Mouse (Mus musculus) forelimb bud, embryonic 11.5 days (tissue): ENCODE results near the gene Tekt5.

ENCODE experiments used
- DNase-seq: peaks from one replicate; pipeline ENCODE4 v3.0.0-alpha.2; 2012; ENCODE audit warnings: low read depth, low spot score

Tekt5 gene

DNA sequence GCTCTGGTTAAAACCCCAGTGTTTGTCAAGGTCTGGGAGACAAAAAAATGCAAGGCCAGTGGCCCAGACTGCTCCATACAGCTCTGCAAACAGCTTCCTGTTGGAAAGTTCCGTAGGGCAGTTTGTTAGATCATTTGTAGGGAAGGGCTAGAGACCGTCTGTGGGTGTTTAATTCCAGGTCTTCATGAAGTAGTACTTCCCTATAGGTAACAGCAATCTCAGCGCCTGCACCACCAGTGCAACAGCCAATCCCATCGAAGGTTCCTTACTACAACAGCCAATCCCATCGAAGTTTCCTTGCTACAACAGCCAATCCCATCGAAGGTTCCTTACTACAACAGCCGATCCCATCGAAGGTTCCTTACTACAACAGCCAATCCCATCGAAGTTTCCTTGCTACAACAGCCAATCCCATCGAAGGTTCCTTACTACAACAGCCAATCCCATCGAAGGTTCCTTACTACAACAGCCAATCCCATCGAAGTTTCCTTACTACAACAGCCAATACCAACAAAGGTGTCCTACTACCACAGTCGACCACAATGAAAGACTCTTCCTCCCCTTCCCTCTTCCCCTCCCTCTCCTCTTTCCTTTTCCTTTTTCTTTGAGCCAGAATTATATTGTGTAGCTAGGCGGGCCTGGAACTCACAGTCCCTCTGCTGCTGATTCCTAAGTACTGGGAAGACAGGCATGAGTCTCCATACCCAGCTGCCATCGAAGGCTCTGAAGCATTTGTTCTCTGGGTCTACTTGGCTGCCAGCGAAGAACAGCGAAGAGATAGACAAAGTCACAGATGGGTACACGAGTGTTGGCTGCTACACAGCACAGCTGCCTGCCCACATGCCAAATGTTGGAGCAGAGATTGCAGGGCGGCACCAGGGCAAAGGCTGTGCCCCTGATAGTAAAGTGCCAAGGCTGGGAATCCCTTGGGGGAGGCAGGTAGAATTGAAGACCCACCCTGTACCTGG, 58.6 kb downstream of the Tekt5 start:
- DNase-seq = no peak

DNA sequence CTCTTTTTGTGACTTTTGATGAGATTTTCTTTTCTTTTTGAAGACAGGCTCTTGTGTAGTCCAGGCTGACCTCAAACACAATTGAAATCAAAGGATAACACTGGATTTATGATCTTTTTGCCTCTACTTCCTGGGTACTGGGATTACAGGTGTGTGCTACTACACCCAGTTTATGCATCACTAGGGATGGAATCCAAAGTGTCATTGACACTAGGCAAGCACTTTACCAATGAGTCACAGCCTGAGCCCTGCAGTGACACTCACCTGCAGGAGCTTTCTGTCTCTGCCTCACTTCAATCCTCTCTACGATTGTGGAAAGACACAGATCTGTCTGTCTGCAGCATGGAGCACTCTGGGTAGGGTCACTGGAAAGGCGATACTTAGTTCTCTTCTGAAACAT, 59.3 kb downstream of the Tekt5 start:
- no peak for DNase-seq

DNA sequence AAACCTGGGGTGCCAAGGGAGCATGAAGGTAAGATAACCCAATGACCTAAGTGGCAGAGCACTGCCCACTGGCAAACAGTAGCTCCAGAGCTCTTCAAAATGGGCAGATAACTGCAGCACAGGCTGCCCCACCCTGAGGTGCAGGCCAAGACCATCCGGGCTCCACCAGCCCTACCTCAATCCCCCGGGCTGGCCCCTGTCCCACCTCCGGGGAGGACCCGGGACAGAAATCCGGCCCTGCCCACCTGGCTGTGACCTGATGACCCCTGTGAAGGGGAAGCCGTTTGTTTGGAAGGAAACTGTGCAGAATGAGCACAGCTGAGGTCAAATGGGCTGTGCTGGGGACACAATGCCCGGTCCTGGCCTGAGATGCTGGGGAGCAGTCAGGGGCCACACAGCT, 62.6 kb downstream of the Tekt5 start:
- DNase-seq = no peak

DNA sequence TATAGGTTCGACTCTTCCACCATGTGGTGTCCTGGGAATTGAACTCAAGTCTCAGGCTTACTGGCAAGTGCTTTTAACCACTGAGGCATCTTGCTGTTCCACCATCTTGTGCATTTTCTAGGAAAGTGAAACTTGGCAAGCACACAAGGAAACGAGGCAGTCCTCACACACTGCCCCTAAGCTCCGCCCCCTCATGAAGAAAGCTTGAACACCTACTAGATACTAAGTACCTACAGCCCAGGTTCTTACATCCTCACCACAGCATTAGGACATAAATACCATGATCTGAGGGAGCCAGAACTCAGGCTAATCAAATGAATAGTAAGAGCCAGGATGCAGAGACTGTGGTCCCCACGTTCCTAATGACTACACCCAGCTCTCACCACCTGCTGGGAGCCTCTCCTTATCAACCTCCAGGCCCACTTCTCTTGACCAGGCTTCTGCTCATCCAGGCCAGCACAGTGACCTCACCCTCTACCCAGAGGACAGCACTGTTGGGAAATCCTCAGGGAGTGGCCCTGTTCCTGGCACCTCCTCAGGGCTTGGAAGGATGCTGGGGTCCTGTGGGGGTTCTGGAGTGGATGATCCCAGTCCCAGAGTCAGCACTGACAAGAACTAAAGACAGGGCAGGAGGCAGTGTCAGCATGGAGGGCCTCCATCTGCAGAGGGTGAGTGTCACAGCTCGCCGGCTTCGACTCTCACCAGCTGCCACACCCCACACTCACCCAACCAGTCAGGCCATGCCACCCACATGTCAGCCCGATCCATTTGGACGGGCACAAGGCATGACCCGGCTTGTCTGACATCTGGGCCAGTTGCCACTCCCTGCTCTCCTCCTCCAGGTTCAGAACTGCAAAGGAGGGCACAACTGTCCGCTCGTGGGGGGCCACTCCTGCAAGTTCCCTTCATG, 64.4 kb downstream of the Tekt5 start:
- no peak for DNase-seq

DNA sequence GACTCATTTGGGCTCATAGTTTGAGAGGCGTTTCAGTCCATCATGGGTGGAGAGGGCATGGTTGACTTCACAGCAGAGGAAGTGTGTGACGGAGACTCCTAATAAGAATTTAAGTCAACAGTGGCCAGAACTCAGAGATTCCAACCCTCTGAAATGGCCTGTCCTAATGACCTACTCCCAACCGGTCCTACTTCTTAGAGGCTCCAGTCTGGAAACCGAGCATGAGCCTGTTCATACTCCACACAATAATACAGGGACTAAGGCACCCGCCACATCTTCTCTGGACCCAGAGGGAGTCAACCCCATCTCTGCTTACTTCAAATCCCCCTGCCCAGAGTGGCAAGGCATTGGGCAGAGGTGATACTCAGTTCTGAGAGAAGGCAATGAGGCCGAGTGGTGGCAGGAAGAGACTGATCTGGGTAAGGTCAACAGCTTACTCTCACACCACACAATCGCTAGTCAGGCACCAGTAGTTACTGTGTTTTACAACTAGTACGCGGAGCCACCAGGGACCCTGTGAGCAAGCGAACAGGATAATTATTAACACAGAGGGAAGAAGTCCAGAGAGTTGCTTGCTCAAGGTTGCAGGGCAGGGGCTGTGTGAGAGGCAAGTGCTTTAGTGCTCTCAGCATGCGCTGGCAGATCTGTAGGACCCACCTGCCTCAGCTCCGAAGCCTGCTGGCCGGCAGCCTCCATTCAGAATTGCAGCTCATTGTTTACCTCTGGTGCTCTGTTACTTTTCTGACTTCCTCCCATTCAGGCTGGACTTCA, 67.5 kb downstream of the Tekt5 start:
- DNase-seq = no peak

DNA sequence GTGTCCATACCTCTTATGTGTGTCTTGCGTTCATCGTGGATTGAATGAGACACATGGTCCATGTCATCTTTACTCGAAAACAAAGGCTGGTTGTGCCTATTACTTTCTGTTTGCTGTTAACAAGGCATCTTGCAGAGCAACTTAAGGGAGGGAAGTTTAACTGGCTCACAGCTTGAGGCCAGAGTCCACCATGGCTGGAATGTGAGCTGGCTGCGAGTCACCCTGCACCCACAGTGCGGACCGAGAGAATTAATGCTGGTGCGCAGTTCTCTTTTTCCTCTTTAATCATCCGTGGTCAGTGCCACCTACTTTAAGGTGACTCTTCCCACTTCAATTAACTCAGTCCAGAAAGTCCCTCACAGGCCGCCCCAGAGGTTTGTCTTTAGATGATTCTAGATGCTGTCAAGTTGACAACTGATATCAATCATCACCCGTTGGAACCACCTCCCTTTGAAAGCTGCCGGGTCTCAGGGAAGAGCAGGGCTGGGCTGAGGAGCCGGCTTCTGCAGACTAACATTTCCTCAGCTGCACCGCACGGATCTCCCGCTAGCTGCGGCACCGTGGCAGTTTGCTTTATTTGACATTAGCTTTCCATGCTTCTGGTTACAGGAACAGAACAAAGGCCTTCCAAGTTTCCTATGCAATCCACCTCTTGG, 75.2 kb downstream of the Tekt5 start:
- no peak for DNase-seq

DNA sequence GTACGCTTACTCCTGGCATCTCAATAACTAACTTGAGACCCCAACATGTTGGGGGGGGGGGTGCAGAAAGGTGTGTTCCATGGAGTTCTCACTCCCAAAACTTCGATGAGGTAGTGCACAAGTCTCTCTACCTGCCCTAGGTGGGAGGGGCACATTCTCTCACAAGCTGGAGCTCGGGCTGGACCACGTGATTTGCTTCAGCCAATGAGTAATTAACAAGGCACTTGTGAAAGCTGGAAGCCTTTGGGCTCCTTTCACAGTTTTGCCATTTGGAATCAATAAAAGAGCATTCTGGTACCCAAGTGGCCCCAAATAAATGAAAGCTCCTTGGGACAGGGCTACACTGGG, 78.1 kb downstream of the Tekt5 start:
- DNase-seq = peak; percentile 32

DNA sequence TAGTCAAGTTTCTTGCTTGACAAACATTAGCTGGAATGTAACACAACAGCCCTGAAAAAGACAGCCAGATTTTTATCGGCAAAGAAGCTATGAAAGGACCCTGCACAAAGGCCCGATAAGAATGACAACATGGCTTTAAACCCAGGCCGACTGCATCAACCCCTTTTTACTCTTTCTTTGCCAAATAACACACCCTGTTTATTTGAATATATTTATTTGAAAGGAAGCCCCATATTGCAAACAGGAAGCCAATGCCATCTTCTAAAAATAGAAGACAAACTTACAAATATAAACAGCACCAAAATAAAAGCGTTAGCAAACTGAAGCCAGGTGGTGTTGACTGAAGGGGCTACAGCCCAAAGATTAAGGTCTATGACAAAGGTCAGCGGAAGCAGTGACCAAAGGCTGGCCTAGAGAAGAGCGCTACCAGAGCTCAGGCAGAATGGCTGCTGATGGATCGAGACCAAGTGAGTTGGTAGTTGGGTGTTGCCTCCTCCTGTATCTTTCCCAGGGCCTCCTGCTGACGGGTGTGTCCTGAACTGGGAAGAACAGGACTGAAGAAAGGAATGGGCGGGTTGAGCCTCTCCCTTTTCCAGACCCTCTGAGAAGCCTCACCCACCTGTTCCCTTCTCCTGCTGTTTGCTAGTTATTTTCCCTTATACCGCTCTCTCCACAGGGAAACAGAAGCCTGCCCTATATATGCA, 78.6 kb downstream of the Tekt5 start:
- no peak for DNase-seq

DNA sequence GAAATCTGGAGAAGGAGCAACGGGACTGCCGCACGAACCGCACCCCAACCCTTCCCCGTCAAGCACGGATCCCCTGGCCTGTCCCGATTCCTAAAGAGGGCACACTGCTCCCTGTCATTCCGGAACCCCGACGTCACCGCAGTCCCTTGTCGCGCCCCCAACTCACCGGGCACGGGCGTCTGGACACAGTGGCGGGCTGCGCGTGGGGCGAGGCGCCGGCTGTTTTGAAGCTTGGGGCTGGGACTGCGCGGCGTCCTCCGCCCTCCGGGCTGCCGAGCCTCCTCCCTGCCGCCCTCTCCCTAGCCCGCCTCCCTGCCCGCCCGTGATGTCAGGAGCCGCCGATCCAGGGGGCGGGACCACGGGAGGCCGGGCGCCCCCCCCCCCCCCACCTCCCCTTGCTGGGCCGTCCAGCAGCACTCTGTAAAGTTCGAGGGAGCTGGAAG, 81.6 kb downstream of the Tekt5 start, which contains the start of gene Emp2:
Gene Emp2, minus strand, starts transcription at position 323 of the 443 bp plus-strand sequence.
- peak; percentile 25 for DNase-seq

DNA sequence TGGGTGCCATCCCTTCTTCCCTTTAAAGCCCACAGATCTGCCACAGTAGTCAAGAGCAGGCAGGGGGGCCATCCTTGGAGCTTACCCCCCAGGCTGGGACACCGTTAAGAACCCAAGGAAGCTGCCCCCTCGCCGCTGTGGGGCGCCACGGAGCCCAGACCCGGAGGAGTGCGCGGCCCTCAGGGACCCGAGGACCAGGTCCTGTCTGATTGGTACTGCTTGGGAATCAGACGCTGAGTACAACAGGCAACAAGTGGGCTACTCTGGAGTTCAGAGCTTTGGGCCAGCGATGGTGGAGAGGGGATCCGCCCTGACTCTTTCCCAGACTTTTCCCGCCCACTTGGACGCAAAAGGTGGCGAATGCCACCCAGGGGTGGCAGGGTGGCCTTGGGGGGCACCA, 82.1 kb downstream of the Tekt5 start:
- DNase-seq = no peak

DNA sequence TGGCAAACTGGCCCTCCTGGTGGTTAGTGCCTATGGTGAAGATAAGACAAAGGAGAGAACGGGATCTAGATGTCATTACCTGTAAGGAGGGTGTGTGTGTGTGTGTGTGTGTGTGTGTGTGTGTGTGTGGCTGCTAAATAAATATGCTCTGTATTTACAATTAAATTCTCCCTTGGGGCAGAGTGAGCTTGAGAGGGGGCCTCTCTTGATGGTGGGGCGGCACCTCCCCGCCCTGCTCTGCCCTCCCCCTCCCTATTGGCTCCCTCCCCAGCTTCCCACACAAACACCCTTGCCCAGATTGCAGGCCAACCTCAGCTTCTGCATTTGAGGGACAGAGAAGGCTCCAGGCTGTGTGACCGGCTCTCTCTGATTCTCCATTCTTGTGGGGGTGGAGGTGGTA, 83.3 kb downstream of the Tekt5 start:
- DNase-seq = no peak

DNA sequence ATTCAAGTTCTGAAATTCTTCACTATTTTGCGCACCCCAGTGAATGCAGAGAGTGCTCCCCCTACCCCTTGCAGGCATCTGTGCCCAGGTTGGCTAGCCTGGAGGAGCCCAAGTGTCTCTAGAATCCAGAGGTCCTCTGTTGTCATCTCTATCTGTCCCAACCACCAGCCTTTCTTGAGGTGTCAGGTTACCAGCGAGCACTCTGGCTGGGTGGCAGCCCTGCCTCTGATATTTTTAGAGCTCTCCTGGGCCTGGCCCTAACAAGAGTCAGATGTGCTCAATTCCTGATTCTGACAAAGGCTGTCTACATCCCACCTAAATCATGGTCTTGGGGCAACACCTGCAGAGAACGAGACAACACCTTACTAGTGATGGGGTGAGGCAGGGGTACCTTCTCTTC, 84.2 kb downstream of the Tekt5 start:
- DNase-seq = peak; percentile 26

DNA sequence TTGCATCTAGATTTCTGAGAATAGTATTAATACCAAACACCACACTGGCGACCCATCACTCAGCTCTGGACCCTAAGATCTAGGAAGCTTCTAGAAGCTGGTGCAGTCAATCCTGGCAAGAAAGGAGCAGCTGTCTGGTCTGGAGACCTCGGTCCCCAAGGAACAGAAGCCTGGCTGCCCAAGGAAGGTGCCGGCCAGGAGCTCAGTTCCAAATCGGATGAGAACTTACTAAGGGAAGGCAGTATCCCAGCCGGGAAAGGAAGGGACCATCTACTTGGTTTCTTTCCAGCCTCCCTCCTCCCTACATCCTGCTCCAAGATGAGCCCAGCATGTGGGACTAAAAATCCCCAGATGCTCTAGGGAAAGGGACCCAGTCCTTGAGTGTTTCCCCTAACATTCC, 84.8 kb downstream of the Tekt5 start:
- DNase-seq = no peak
